Mouse (Mus musculus): Measurements from ENCODE around the gene Ggt7.
"Not testable (repeated sequence)": the region's sequence is repeated elsewhere in the genome, so short reads cannot be mapped to it uniquely, and the experiment has no call there.

Ggt7 gene

DNA sequence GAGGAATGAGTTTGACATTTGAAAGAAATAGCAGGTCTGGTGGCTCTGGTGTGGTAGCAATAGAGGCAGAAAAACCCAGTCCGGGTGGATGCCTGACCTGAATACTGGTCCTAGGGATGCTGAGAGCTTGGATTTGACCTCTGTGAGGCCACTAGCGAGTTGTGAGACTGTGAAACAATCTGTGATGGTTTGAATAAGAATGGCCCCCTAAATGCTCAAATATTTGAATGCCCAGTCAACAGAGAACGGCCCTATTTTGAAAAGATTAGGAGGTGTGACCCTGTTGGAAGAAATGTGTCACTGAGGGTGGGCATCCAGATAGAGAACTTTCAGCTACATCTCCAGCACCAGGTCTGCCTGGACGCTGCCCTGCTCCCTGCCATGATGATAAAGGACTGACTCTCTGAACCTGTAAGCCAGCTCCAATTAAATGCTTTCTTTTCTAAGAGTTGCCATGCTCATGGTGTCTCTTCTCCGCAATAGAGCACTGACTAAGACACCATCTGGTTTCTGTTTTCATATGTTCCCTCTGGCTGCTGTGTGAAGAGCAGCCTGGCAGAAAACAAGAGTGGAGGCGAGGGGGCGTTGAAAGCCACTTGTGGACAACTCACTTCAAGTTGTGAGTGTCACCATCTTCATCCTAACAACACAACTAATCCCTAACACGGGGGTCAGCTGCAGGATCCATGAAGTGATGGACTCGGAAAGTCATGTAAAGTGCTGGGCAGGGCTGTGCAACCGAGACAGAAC is 10.1 kb downstream of the Ggt7 start:
- DNase-seq, result no peak

- no peak for DNase-seq
These were observed 12.2 kb downstream of the Ggt7 start for GRCm38 (mm10) chr2:155505811-155506210.

- DNase-seq, result peak; percentile 73
These were observed 13.3 kb downstream of the Ggt7 start for GRCm38 (mm10) chr2:155504440-155505355.

- no peak for DNase-seq
These were observed 15.4 kb downstream of the Ggt7 start for GRCm38 (mm10) chr2:155502596-155502995.

GRCm38 (mm10) chr2:155490998-155491397 is 27.0 kb downstream of the Ggt7 start:
- DNase-seq, result no peak

DNA sequence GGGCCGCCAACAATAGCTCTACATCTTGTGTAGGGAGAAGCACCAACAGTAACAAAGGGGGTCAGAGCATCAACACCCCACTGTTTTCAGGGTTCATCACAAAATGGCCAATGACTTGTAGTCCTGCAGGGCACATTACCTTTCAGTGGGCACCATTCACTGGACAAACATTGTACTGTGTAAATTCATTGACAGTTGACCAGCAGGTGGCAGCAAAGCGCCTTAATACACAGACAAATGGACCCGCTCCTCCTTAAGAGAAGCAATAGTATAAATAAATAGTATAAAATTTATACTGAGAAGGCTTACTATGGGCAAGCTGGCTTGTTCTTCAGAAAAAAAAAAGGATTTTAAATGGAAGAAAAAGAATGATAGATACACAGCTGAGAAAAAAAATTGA is 36.0 kb downstream of the Ggt7 start:
- peak; percentile 72 for DNase-seq

- DNase-seq, result peak; percentile 63
These were observed 44.4 kb downstream of the Ggt7 start, which contains the start of gene Ncoa6 for GRCm38 (mm10) chr2:155473570-155474088. TSS of gene Ncoa6 (minus strand) at chr2:155473894.

DNA sequence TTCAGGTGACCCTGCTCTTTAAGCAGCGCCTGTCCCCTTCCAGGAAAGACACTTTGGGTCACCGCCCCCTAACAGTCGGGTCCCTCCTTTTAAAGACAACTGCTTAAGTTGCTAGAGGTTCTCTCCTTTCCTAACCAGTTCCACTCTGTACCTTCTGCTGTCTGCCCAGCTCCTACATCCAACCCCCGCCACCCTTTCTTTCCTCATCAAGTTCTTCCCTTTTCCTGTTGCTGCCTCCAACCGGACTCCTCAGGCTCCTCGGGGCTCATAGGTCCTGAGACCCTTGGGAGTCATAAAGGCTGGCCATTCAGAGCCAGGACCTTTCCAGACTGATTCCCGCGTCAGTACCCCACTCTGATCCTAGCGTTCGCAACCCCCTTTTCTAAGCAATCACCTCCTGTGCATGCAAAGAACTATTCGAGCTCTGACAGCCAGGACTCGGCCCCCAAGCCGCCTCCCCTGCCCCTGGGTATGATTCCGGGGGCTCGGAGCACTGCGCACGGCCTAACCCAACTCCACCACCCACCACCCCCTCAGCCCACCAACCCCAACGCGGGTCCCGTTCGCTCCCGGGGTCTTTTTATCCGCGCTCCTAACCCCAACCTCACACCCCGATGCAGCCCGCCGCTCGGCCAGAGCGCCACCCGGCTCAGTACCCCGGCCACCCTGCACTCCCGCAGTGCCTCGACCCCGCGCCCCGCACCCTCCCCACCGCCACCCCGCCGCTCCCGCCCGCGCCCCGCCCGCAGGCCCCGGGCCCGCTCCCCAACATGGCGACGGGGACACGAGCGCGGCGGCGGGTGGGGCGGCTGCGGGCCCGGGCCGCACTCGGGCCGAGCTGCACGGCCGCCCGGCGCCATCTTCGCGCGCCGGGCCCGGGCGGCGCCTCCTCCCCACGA is 45.1 kb downstream of the Ggt7 start:
- DNase-seq, result peak; percentile 55

GRCm38 (mm10) chr2:155466861-155467260 is 51.2 kb downstream of the Ggt7 start:
- no peak for DNase-seq

- DNase-seq, result no peak
These were observed 64.4 kb downstream of the Ggt7 start for GRCm38 (mm10) chr2:155453591-155453990.

GRCm38 (mm10) chr2:155451256-155451655 is 66.8 kb downstream of the Ggt7 start:
- DNase-seq, result no peak

DNA sequence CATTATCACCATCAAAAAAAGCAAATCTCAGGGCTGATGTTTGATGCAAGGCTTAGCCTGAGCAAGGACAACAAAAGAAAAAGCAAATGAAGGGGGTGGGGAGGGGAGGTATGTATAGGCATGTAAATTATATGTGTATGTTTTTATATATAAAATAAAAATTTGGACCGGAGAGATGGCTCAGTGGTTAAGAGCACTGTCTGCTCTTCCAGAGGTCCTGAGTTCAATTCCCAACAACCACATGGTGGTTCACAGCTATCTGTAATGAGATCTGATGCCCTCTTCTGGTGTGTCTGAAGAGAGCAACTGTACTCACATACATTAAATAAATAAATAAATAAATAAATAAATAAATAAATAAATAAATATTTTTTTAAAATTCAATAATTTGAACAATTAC is 70.1 kb downstream of the Ggt7 start:
- DNase-seq, result not testable (repeated sequence)

GRCm38 (mm10) chr2:155443446-155443845 is 74.6 kb downstream of the Ggt7 start:
- DNase-seq, result no peak

- DNase-seq, result no peak
These were observed 75.1 kb downstream of the Ggt7 start for GRCm38 (mm10) chr2:155442916-155443315.
